Mouse (Mus musculus) neural tube, embryonic 14.5 days (tissue): ENCODE results near the gene Trpv6. TPM values are rescaled to one million over a fixed set of nuclear protein-coding genes. Genes with fewer than 3 reads are reported as not detected.

Experiments
- ATAC-seq: fragments of 200-750 bp; cut with Nextera tagmentation; 2 replicates; pipeline ENCODE4 v1.8.0; 2017; ENCODE audit warnings: low read depth, mild to moderate bottlenecking, moderate TSS enrichment, moderate library complexity
- H3K27ac ChIP-seq: fragments of 300-500 bp; sonication (generic); 2 replicates; pipeline ENCODE4 v1.5.1; 2014; ENCODE audit warnings: low read depth, mild to moderate bottlenecking, control low read depth, low read length, moderate library complexity, mixed read lengths
- H3K27me3 ChIP-seq: fragments of 300-500 bp; sonication (generic); 2 replicates; pipeline ENCODE4 v1.6.1; 2014; ENCODE audit warnings: low read length; ENCODE audit not compliant: control insufficient read depth, insufficient read depth
- H3K36me3 ChIP-seq: fragments of 300-500 bp; sonication (generic); 2 replicates; pipeline ENCODE4 v1.6.1; 2014; ENCODE audit warnings: low read length, mixed read lengths; ENCODE audit not compliant: control insufficient read depth, insufficient read depth
- H3K4me1 ChIP-seq: fragments of 300-500 bp; sonication (generic); 2 replicates; pipeline ENCODE4 v1.6.1; 2014; ENCODE audit warnings: low read length; ENCODE audit not compliant: control insufficient read depth, insufficient read depth
- H3K4me2 ChIP-seq: fragments of 300-500 bp; sonication (generic); 2 replicates; pipeline ENCODE4 v1.6.1; 2014; ENCODE audit warnings: mild to moderate bottlenecking, low read depth, low read length, control low read depth
- H3K4me3 ChIP-seq: fragments of 300-500 bp; sonication (generic); 2 replicates; pipeline ENCODE4 v1.5.1; 2014; ENCODE audit warnings: low read depth, low read length, control low read depth, mixed read lengths
- H3K9ac ChIP-seq: fragments of 300-500 bp; sonication (generic); replicated peaks from 2 replicates; pipeline ENCODE4 v1.6.1; 2014; ENCODE audit warnings: low read depth, mild to moderate bottlenecking, control low read depth, low read length, mixed read lengths
- H3K9me3 ChIP-seq: fragments of 300-500 bp; sonication (generic); 2 replicates; pipeline ENCODE4 v1.6.1; 2016; ENCODE audit warnings: low read length; ENCODE audit not compliant: control insufficient read depth
- WGBS: fragments of 180-500 bp; shearing (Covaris S2); extraction: QIAGEN DNeasy Blood & Tissue Kit; methylation state at CpG from one replicate; pipeline ENCODE4 v1.1.7; 2014; 5-methylcytosine and 5-hydroxymethylcytosine counted together
- polyA plus RNA-seq: library from polyadenylated mRNA; unstranded; fragments of >200 nt; fragmentation: Nextera tagmentation; extraction: Ambion mirVana; gene quantifications from 2 replicates; pipeline ENCODE4 v1.2.1, GENCODE M21; 2014

Gene Trpv6
- polyA plus RNA-seq, 1 experiment from 2014 or later, result 1.4 TPM

GRCm38 (mm10) chr6:41606214-41606613 is 30.0 kb downstream of the Trpv6 start:
- H3K4me2 ChIP-seq, result peak overlapping the region; percentile 98
- peak overlapping the region; percentile 73 for H3K4me3 ChIP-seq
- 0 out of 2 replicates have a peak overlapping the region, but pooled peaks have one; percentile 88 for H3K27ac ChIP-seq
- H3K9ac ChIP-seq, result peak overlapping the region; percentile 93
- 0 out of 2 replicates have a peak, but pooled peaks cover 13% of the 10 kb centered on the region for H3K4me1 ChIP-seq
- peak; percentile 7; the same call in 1 of the 2 replicates for ATAC-seq
- WGBS, result 5% methylated on average over 4 of the region's 4 CpGs
- no peaks in the 10 kb centered on the region for H3K27me3 ChIP-seq
- H3K36me3 ChIP-seq, result no peaks in the 10 kb centered on the region
- no peaks in the 10 kb centered on the region for H3K9me3 ChIP-seq

GRCm38 (mm10) chr6:41605794-41606104 is 30.5 kb downstream of the Trpv6 start:
- Histone ChIP-seq H3K27me3 (no peaks in the 10 kb centered on the region), H3K9me3 (no peaks in the 10 kb centered on the region), H3K27ac (peak overlapping the region; percentile 88), H3K9ac (peak overlapping the region; percentile 93), H3K4me1 (0 out of 2 replicates have a peak, but pooled peaks cover 13% of the 10 kb centered on the region), H3K4me2 (peak overlapping the region; percentile 98), H3K4me3 (peak overlapping the region; percentile 73), H3K36me3 (no peaks in the 10 kb centered on the region)
- peak; percentile 55 for ATAC-seq
- 2% methylated on average over 7 of the region's 7 CpGs for WGBS

- peak; percentile 94 for ATAC-seq
- Histone ChIP-seq H3K27me3 (no peaks in the 10 kb centered on the region), H3K4me1 (0 out of 2 replicates have a peak, but pooled peaks cover 13% of the 10 kb centered on the region), H3K4me3 (peak within 1 kb of the TSS; percentile 73), H3K36me3 (no peaks in the 10 kb centered on the region), H3K4me2 (peak within 1 kb of the TSS; percentile 98), H3K9me3 (no peaks in the 10 kb centered on the region), H3K9ac (peak within 1 kb of the TSS; percentile 93), H3K27ac (peak within 1 kb of the TSS; percentile 88)
- under 1% methylated on average over 67 of the region's 68 CpGs for WGBS
These were observed 31.0 kb downstream of the Trpv6 start, which contains the start of gene Ephb6 for GRCm38 (mm10) chr6:41605061-41605793. Ephb6 (plus strand) TSS chr6:41605482.

GRCm38 (mm10) chr6:41604401-41605050 is 31.7 kb downstream of the Trpv6 start:
- ATAC-seq, result peak; percentile 79

GRCm38 (mm10) chr6:41582189-41582588 is 54.0 kb downstream of the Trpv6 start:
- Histone ChIP-seq H3K9me3 (no peaks in the 10 kb centered on the region), H3K4me2 (no peak overlapping the region), H3K4me1 (no peaks in the 10 kb centered on the region; the same call in 1 of the 2 replicates), H3K9ac (no peak overlapping the region), H3K36me3 (no peaks in the 10 kb centered on the region), H3K27me3 (no peaks in the 10 kb centered on the region), H3K4me3 (no peak overlapping the region), H3K27ac (no peak overlapping the region)
- ATAC-seq, result no peak
- WGBS, result 84% methylated on average over 1 of the region's 1 CpGs

More at GRCm38 (mm10) chr6:41604401-41605050, 31.7 kb downstream of the Trpv6 start:
- Histone ChIP-seq H3K4me3 (peak overlapping the region; percentile 73), H3K9ac (peak overlapping the region; percentile 93), H3K9me3 (no peaks in the 10 kb centered on the region), H3K4me2 (peak overlapping the region; percentile 98), H3K27ac (peak overlapping the region; percentile 88), H3K36me3 (no peaks in the 10 kb centered on the region), H3K4me1 (0 out of 2 replicates have a peak, but pooled peaks cover 13% of the 10 kb centered on the region), H3K27me3 (no peaks in the 10 kb centered on the region)
- WGBS, result under 1% methylated on average over 23 of the region's 23 CpGs

GRCm38 (mm10) chr6:41581295-41581694 is 54.9 kb downstream of the Trpv6 start:
- Histone ChIP-seq H3K4me2 (no peak overlapping the region), H3K27ac (no peak overlapping the region), H3K9ac (no peak overlapping the region), H3K36me3 (no peaks in the 10 kb centered on the region), H3K4me1 (no peaks in the 10 kb centered on the region; the same call in 1 of the 2 replicates), H3K27me3 (no peaks in the 10 kb centered on the region), H3K4me3 (no peak overlapping the region), H3K9me3 (no peaks in the 10 kb centered on the region)
- 74% methylated on average over 7 of the region's 7 CpGs for WGBS
- no peak for ATAC-seq

- Histone ChIP-seq H3K4me2 (no peak overlapping the region), H3K27me3 (no peaks in the 10 kb centered on the region), H3K4me1 (no peaks in the 10 kb centered on the region; the same call in 1 of the 2 replicates), H3K36me3 (no peaks in the 10 kb centered on the region), H3K27ac (no peak overlapping the region), H3K9me3 (no peaks in the 10 kb centered on the region), H3K4me3 (no peak overlapping the region), H3K9ac (no peak overlapping the region)
- ATAC-seq, result peak; percentile 72
- WGBS, result 53% methylated on average over 5 of the region's 5 CpGs
These were observed 58.9 kb downstream of the Trpv6 start for GRCm38 (mm10) chr6:41577297-41577696.

GRCm38 (mm10) chr6:41576526-41577097 is 59.6 kb downstream of the Trpv6 start:
- H3K27me3 ChIP-seq, result no peaks in the 10 kb centered on the region
- no peaks in the 10 kb centered on the region for H3K36me3 ChIP-seq
- H3K4me3 ChIP-seq, result no peak overlapping the region
- H3K4me2 ChIP-seq, result no peak overlapping the region
- WGBS, result 72% methylated on average over 5 of the region's 5 CpGs
- no peaks in the 10 kb centered on the region; the same call in 1 of the 2 replicates for H3K4me1 ChIP-seq
- no peak overlapping the region for H3K9ac ChIP-seq
- H3K9me3 ChIP-seq, result no peaks in the 10 kb centered on the region
- ATAC-seq, result no peak
- H3K27ac ChIP-seq, result no peak overlapping the region
